Mouse (Mus musculus): ENCODE data around the gene Btbd1.

DNA sequence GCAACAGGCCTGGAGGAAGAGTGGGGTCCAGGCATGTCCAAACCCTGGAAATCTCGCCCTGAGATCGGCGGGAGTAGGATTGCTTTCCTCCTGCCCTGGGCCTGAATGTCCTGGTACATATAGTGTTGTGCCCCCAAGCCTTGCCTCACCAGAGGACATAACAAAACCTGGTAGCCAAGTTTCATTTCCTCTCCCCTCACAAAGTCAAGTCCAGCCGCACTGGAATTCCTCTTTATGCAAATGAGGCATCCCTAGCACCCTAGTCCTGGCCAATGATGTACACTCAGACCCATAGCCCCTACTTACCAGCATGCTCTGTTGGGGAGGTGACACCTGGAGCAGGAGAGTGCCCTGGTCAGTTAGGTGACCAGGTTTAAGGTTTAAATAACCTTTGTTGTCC lies 27.0 kb upstream of the Btbd1 start:
- TF ChIP-seq CTCF (IDR thresholded peaks at IDR 0.05; ENCODE audit: low read depth, low read length) (no peak), POLR2A (IDR thresholded peaks at IDR 0.05; ENCODE audit: extremely low read depth, insufficient read depth, low read length) (no peak)

Measured in liver, adult 2 months (tissue).